Mouse (Mus musculus) adrenal gland, postnatal 36 days (tissue): ENCODE data around the gene Rad9a. TPM values are rescaled to one million over a fixed set of nuclear protein-coding genes. Genes with fewer than 3 reads are reported as not detected.

Experiments used
- DNase-seq, 2 experiments: peaks; one replicate each; pipeline ENCODE4 v3.0.0; 2021; ENCODE audit warnings: mixed read lengths in 1 of 2
- microRNA-seq: library from miRNA; unstranded; fragments of <30 nt; microRNA quantifications from one replicate; pipeline ENCODE4 v1.2.0, GENCODE M21; 2021
- total RNA-seq, 2 experiments: library from RNA; stranded (reverse); gene quantifications; 2 replicates each; pipeline ENCODE4 v1.2.3; 2021

Rad9a gene
- total RNA-seq, 2 experiments from 2014 or later, result 7.6 TPM

GRCm38 (mm10) chr19:4147022-4147405, 54.4 kb downstream of the Rad9a start:
- no peak for DNase-seq

DNA sequence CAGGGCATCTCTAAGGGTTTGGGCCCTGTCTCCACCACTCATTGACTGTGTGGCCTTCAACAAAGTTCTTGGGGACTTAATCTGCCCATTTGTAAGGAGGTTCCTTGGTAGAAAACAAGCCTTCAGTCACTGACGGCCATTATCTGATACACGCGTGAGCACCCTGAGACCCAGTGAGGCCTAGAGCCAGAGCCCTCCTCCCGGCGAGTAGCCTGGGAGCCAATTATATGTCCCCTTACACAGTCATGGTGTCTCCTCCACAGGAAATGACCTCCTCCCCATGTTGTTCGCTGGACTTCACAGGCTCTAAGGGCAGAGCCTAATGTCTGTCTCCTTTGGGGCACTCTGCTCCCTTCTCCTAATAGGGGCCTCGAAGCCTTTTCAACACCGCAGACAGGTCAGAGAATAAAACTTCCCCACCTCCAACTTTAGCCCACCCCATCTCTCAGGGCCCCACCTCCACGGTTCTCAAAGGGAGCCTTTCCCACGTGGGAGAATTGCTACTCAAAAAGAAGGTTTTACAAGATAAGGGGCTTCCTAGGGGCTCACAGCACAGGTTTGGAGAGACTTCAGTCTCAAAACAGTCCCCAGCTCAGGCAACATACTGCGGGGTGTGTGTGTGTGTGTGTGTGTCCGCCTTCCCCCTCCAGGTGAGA, 55.0 kb downstream of the Rad9a start:
- DNase-seq, result no peak

- no peak for DNase-seq
These were observed 55.5 kb downstream of the Rad9a start for GRCm38 (mm10) chr19:4145936-4146335.

Small RNA genes within 50 kb of the gene (microRNA-seq; reads per million reads assigned to microRNA genes)
- gene Gm26115, result not detected

Other genes starting within 250 kb of the Rad9a start
- gene Aldh3b3, start 243.0 kb downstream of the Rad9a start, total RNA-seq, result 1 to 10 TPM in 1 of 2 experiments, under 1 TPM in 1; 0.20 to 1.1 TPM
- gene Aldh3b2, start 229.3 kb downstream of the Rad9a start, total RNA-seq, result 10 to 100 TPM in 1 of 2 experiments, 1 to 10 TPM in 1; 4.6 to 13.8 TPM
- gene Acy3, start 215.1 kb downstream of the Rad9a start, total RNA-seq, result 10 to 100 TPM; 18.2 to 20.1 TPM
- gene Tbx10, start 208.9 kb downstream of the Rad9a start, total RNA-seq, result not detected
- gene Nudt8, start 201.1 kb downstream of the Rad9a start, total RNA-seq, result 10 to 100 TPM; 20.4 to 30.8 TPM
- under 1 TPM; 0.72 to 0.96 TPM for gene Gm49405, start 201.0 kb downstream of the Rad9a start, total RNA-seq
- 1 to 10 TPM; 1.1 to 1.9 TPM for gene Doc2g, start 198.3 kb downstream of the Rad9a start, total RNA-seq
- gene Ndufv1, start 188.9 kb downstream of the Rad9a start, total RNA-seq, result 100 to 1,000 TPM; 355 to 381 TPM
- 100 to 1,000 TPM; 354 to 397 TPM for gene Gstp1, start 163.7 kb downstream of the Rad9a start, total RNA-seq
- gene Gstp2, start 155.6 kb downstream of the Rad9a start, total RNA-seq, result 10 to 100 TPM; 56.1 to 59.7 TPM
- under 1 TPM; 0.63 to 0.99 TPM for gene Gstp3, start 142.1 kb downstream of the Rad9a start, total RNA-seq
- gene Cabp2, start 120.1 kb downstream of the Rad9a start, total RNA-seq, result not detected
- gene Cdk2ap2, start 104.5 kb downstream of the Rad9a start, total RNA-seq, result 100 to 1,000 TPM; 109 to 132 TPM
- gene Pitpnm1, start 101.7 kb downstream of the Rad9a start, total RNA-seq, result 100 to 1,000 TPM in 1 of 2 experiments, 10 to 100 TPM in 1; 59.7 to 158 TPM
- gene Aip, start 75.8 kb downstream of the Rad9a start, total RNA-seq, result 100 to 1,000 TPM; 104 to 124 TPM
- under 1 TPM in 1 of 2 experiments, not detected in 1; 0.10 TPM for gene Gpr152, start 61.9 kb downstream of the Rad9a start, total RNA-seq
- under 1 TPM; 0.30 to 0.40 TPM for gene Cabp4, start 57.6 kb downstream of the Rad9a start, total RNA-seq
- 100 to 1,000 TPM; 171 to 195 TPM for gene Coro1b, start 53.0 kb downstream of the Rad9a start, total RNA-seq
- 1 to 10 TPM; 1.4 to 3.1 TPM for gene Ptprcap, start 48.1 kb downstream of the Rad9a start, total RNA-seq
- gene Rps6kb2, start 38.3 kb downstream of the Rad9a start, total RNA-seq, result 10 to 100 TPM; 27.6 to 37.5 TPM
- 1 to 10 TPM; 2.0 to 2.8 TPM for gene Carns1, start 26.2 kb downstream of the Rad9a start, total RNA-seq
- gene Tbc1d10c, start 10.4 kb downstream of the Rad9a start, total RNA-seq, result 1 to 10 TPM in 1 of 2 experiments, under 1 TPM in 1; 0.70 to 1.0 TPM
- gene Ppp1ca, start 9.6 kb downstream of the Rad9a start, total RNA-seq, result 100 to 1,000 TPM; 403 to 410 TPM
- 10 to 100 TPM in 1 of 2 experiments, 1 to 10 TPM in 1; 6.3 to 17.4 TPM for gene Clcf1, start 12.6 kb upstream of the Rad9a start, total RNA-seq
- not detected for gene AC109138.7, start 12.7 kb upstream of the Rad9a start, total RNA-seq
- gene Pold4, start 30.2 kb upstream of the Rad9a start, total RNA-seq, result 10 to 100 TPM; 50.2 to 54.4 TPM
- gene Ssh3, start 67.5 kb upstream of the Rad9a start, total RNA-seq, result 10 to 100 TPM; 28.1 to 30.1 TPM
- 1 to 10 TPM; 2.4 to 2.8 TPM for gene Ankrd13d, start 81.5 kb upstream of the Rad9a start, total RNA-seq
- 10 to 100 TPM; 48.1 to 53.1 TPM for gene Grk2, start 104.6 kb upstream of the Rad9a start, total RNA-seq
- 100 to 1,000 TPM in 1 of 2 experiments, 10 to 100 TPM in 1; 86.7 to 107 TPM for gene Kdm2a, start 196.6 kb upstream of the Rad9a start, total RNA-seq
- gene Rhod, start 237.8 kb upstream of the Rad9a start, total RNA-seq, result 10 to 100 TPM; 25.8 to 26.8 TPM